Mouse (Mus musculus): Measurements from ENCODE around the gene Krt20. TPM values are rescaled to one million over a fixed set of nuclear protein-coding genes. Genes with fewer than 3 reads are reported as not detected.

Krt20 gene
- total and polyA plus RNA-seq, 3 experiments = not detected

DNA sequence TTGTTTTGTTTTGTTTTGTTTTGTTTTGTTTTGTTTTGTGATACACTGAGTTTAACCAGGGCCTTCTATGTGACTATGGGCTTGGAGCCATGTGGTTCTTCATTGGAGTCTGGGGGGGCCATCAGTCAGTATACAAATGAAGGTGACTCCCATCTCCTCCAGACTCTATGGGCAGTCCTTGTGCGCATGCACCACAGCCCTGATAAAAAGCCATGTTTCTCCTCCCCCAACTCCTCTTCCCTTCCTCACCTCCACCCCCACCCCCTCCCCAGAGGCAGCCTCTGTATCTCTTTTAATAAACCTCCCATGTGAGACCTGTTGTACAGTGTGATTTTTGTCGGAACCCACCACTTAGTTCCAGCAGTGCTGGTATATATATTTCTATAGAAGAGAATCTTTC lies 41.3 kb downstream of the Krt20 start:
- DNase-seq (ENCODE audit: low read depth, low spot score) = peak; percentile 61
- Histone ChIP-seq H3K9me3 (replicated peaks; ENCODE audit: insufficient read depth, low read length) (no peaks in the 10 kb centered on the region), H3K4me1 (ENCODE audit: control insufficient read depth in 1 of 2, insufficient read depth in 2 of 2, low read length in 2 of 2) (peaks cover 0 to 21% of the 10 kb centered on the region in 2 experiments; a peak in 3 of 4 replicates), H3K36me3 (ENCODE audit: control insufficient read depth in 1 of 2, insufficient read depth in 2 of 2, low read length in 2 of 2) (peaks cover 0 to 23% of the 10 kb centered on the region in 2 experiments; a peak in 2 of 4 replicates), H3K27ac (ENCODE audit: control insufficient read depth, low read depth, low read length) (no peak overlapping the region), H3K4me3 (ENCODE audit: control insufficient read depth in 1 of 2, insufficient read depth in 1 of 2, low read depth in 2 of 2, low read length in 2 of 2) (no peak overlapping the region), H3K9ac (ENCODE audit: control insufficient read depth, low read depth, low read length, poor library complexity, severe bottlenecking) (no peak overlapping the region; the same call in 1 of the 2 replicates), H3K79me2 (ENCODE audit: control insufficient read depth, insufficient read depth, low read length, poor library complexity) (peaks cover 2% of the 10 kb centered on the region; the same call in 1 of the 2 replicates), H3K27me3 (ENCODE audit: control insufficient read depth in 1 of 2, insufficient read depth in 2 of 2, low read length in 2 of 2) (no peaks in the 10 kb centered on the region)
- TF ChIP-seq USF1 (IDR thresholded peaks at IDR 0.05; ENCODE audit: low read depth, low read length) = no peak
- TF ChIP-seq NRF1 (IDR thresholded peaks at IDR 0.05; ENCODE audit: insufficient read depth, low read depth, low read length, poor library complexity, severe bottlenecking) = peak; percentile 66

- Histone ChIP-seq H3K4me1 (ENCODE audit: control insufficient read depth in 1 of 2, insufficient read depth in 2 of 2, low read length in 2 of 2) (peaks cover 0 to 21% of the 10 kb centered on the region in 2 experiments; a peak in 3 of 4 replicates), H3K79me2 (ENCODE audit: control insufficient read depth, insufficient read depth, low read length, poor library complexity) (peaks cover 2% of the 10 kb centered on the region; the same call in 1 of the 2 replicates), H3K36me3 (ENCODE audit: control insufficient read depth in 1 of 2, insufficient read depth in 2 of 2, low read length in 2 of 2) (peaks cover 0 to 23% of the 10 kb centered on the region in 2 experiments; a peak in 2 of 4 replicates), H3K9me3 (replicated peaks; ENCODE audit: insufficient read depth, low read length) (no peaks in the 10 kb centered on the region), H3K27me3 (ENCODE audit: control insufficient read depth in 1 of 2, insufficient read depth in 2 of 2, low read length in 2 of 2) (no peaks in the 10 kb centered on the region; a peak in 1 of 4 replicates), H3K9ac (ENCODE audit: control insufficient read depth, low read depth, low read length, poor library complexity, severe bottlenecking) (no peak overlapping the region), H3K4me3 (ENCODE audit: control insufficient read depth in 1 of 2, insufficient read depth in 1 of 2, low read depth in 2 of 2, low read length in 2 of 2) (no peak overlapping the region), H3K27ac (ENCODE audit: control insufficient read depth, low read depth, low read length) (no peak overlapping the region)
- no peak for DNase-seq (ENCODE audit: low read depth, low spot score)
- TF ChIP-seq JUND (IDR thresholded peaks at IDR 0.05; ENCODE audit: low read depth, low read length) (no peak), ELF1 (IDR thresholded peaks at IDR 0.05; ENCODE audit: low read depth, low read length) (no peak), UBTF (IDR thresholded peaks at IDR 0.05; ENCODE audit: borderline replicate concordance, insufficient read depth, low read depth, low read length) (no peak), TCF12 (IDR thresholded peaks at IDR 0.05; ENCODE audit: low read depth, low read length) (no peak), TAL1 (IDR thresholded peaks at IDR 0.05; ENCODE audit: low read length) (no peak), POLR2AphosphoS2 (IDR thresholded peaks at IDR 0.05; ENCODE audit: low read length) (no peak), ZNF384 (IDR thresholded peaks at IDR 0.05; ENCODE audit: low read depth, low read length) (no peak), NELFE (IDR thresholded peaks at IDR 0.05; ENCODE audit: low read depth, low read length) (no peak), RAD21 (IDR thresholded peaks at IDR 0.05; ENCODE audit: low read depth, low read length) (no peak), BHLHE40 (IDR thresholded peaks at IDR 0.05; ENCODE audit: borderline replicate concordance, low read depth, low read length) (no peak), GATA1 (IDR thresholded peaks at IDR 0.05; ENCODE audit: low read depth, low read length) (no peak), USF1 (IDR thresholded peaks at IDR 0.05; ENCODE audit: low read depth, low read length) (no peak)
These were observed 41.9 kb downstream of the Krt20 start for GRCm38 (mm10) chr11:99396034-99396433.

DNA sequence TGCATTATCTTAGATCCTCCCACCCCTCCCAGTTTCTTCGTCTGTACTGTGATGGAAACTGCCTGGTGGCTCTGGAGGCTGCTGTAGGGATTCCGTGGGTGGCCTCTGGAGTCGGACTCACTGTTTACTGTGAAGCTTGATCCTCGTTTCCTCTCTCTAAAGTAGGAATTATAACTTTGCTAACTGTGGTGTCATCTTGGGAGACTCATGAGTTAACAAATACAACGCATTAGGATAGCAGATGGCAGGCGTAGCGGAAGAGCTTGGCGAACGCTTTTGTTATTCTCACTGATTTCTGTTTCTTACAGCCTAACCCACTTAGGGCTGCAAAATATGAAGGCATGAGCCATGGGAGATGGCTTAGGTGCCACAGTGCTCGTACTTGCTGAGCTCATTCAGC lies 45.5 kb downstream of the Krt20 start:
- TF ChIP-seq SIN3A (IDR thresholded peaks at IDR 0.05; ENCODE audit: low read length) = no peak
- TF ChIP-seq SMC3 (IDR thresholded peaks at IDR 0.05; ENCODE audit: low read depth, low read length) = no peak
- no peak for TF ChIP-seq MAFK (IDR thresholded peaks at IDR 0.05; ENCODE audit: borderline replicate concordance, low read depth, low read length)
- TF ChIP-seq TBP (IDR thresholded peaks at IDR 0.05; ENCODE audit: low read depth, low read length) = no peak
- TF ChIP-seq BHLHE40 (IDR thresholded peaks at IDR 0.05; ENCODE audit: borderline replicate concordance, low read depth, low read length) = no peak
- TF ChIP-seq CHD1 (IDR thresholded peaks at IDR 0.05; ENCODE audit: low read depth, low read length) = no peak
- TF ChIP-seq EP300 (IDR thresholded peaks at IDR 0.05; ENCODE audit: low read depth in 1 of 2, low read length in 2 of 2) = no peak
- TF ChIP-seq NELFE (IDR thresholded peaks at IDR 0.05; ENCODE audit: low read depth, low read length) = no peak
- TF ChIP-seq ZNF384 (IDR thresholded peaks at IDR 0.05; ENCODE audit: low read depth, low read length) = no peak
- no peak for TF ChIP-seq MAX (IDR thresholded peaks at IDR 0.05; ENCODE audit: low read length)
- TF ChIP-seq CTCF (IDR thresholded peaks at IDR 0.05 in 2 of 3, conservative IDR thresholded peaks at IDR 0.05 in 1 of 3; ENCODE audit: control insufficient read depth in 1 of 3, insufficient read depth in 1 of 3, low read depth in 2 of 3, low read length in 3 of 3, poor library complexity in 1 of 3, severe bottlenecking in 1 of 3) = no peak
- no peak for TF ChIP-seq GABPA (IDR thresholded peaks at IDR 0.05; ENCODE audit: low read depth, low read length)
- no peak for TF ChIP-seq ELF1 (IDR thresholded peaks at IDR 0.05; ENCODE audit: low read depth, low read length)
- H3K9ac ChIP-seq (ENCODE audit: control insufficient read depth, low read depth, low read length, poor library complexity, severe bottlenecking) = no peak overlapping the region
- H3K79me2 ChIP-seq (ENCODE audit: control insufficient read depth, insufficient read depth, low read length, poor library complexity) = no peaks in the 10 kb centered on the region; the same call in 1 of the 2 replicates
- DNase-seq (ENCODE audit: low read depth, low spot score) = no peak
- no peaks in the 10 kb centered on the region for H3K9me3 ChIP-seq (replicated peaks; ENCODE audit: insufficient read depth, low read length)
- peaks cover 0 to 6% of the 10 kb centered on the region in 2 experiments; a peak in 3 of 4 replicates for H3K4me1 ChIP-seq (ENCODE audit: control insufficient read depth in 1 of 2, insufficient read depth in 2 of 2, low read length in 2 of 2)
- peaks cover 0 to 11% of the 10 kb centered on the region in 2 experiments; a peak in 2 of 4 replicates for H3K36me3 ChIP-seq (ENCODE audit: control insufficient read depth in 1 of 2, insufficient read depth in 2 of 2, low read length in 2 of 2)
- no peak overlapping the region for H3K4me3 ChIP-seq (ENCODE audit: control insufficient read depth in 1 of 2, insufficient read depth in 1 of 2, low read depth in 2 of 2, low read length in 2 of 2)
- peaks cover 7 to 12% of the 10 kb centered on the region in 2 experiments for H3K27me3 ChIP-seq (ENCODE audit: control insufficient read depth in 1 of 2, insufficient read depth in 2 of 2, low read length in 2 of 2)
- H3K27ac ChIP-seq (ENCODE audit: control insufficient read depth, low read depth, low read length) = no peak overlapping the region

Measured in MEL (cell line).